Mouse (Mus musculus) frontal cortex, postnatal 10 days (tissue): ENCODE results near the gene Gm3252.
"Not testable (repeated sequence)": the region's sequence is repeated elsewhere in the genome, so short reads cannot be mapped to it uniquely, and the experiment has no call there.

ENCODE experiments used
- DNase-seq, 2 experiments: peaks; one replicate each; pipeline ENCODE4 v3.0.0; 2022; ENCODE audit warnings: low spot score in 2 of 2, mixed read lengths in 1 of 2

The Gm3252 gene

GRCm38 (mm10) chr14:4726038-4726880, at the start of gene Gm3252:
Gene Gm3252 (plus strand): TSS chr14:4726775.
- not testable (repeated sequence) for DNase-seq

GRCm38 (mm10) chr14:4708938-4709337, 17.6 kb upstream of the Gm3252 start, which contains the start of gene Gm7876:
Gene Gm7876 (plus strand): TSS chr14:4709238.
- not testable (repeated sequence) for DNase-seq

GRCm38 (mm10) chr14:4776037-4776436, 49.5 kb downstream of the Gm3252 start, which contains the start of gene Gm9602:
Gene Gm9602 (plus strand): TSS chr14:4776337.
- DNase-seq = not testable (repeated sequence)
